Mouse (Mus musculus) neural tube, embryonic 15.5 days (tissue): Measurements from ENCODE around the gene Bicra. TPM values are rescaled to one million over a fixed set of nuclear protein-coding genes. Genes with fewer than 3 reads are reported as not detected.

ENCODE experiments used
- ATAC-seq: fragments of 200-750 bp; cut with Nextera tagmentation; 2 replicates; pipeline ENCODE4 v1.8.0; 2017; ENCODE audit warnings: mild to moderate bottlenecking, moderate TSS enrichment, moderate library complexity; ENCODE audit not compliant: low FRiP score
- H3K27ac ChIP-seq: fragments of 300-500 bp; sonication (generic); replicated peaks from 2 replicates; pipeline ENCODE4 v1.5.1; 2015; ENCODE audit warnings: mild to moderate bottlenecking, inconsistent platforms
- H3K27me3 ChIP-seq: fragments of 300-500 bp; sonication (generic); replicated peaks from 2 replicates; pipeline ENCODE4 v1.6.1; 2015; ENCODE audit warnings: inconsistent platforms
- H3K36me3 ChIP-seq: fragments of 300-500 bp; sonication (generic); 2 replicates; pipeline ENCODE4 v1.6.1; 2015; ENCODE audit warnings: inconsistent platforms
- H3K4me1 ChIP-seq: fragments of 300-500 bp; sonication (generic); 2 replicates; pipeline ENCODE4 v1.6.1; 2015; ENCODE audit warnings: inconsistent platforms
- H3K4me2 ChIP-seq: fragments of 300-500 bp; sonication (generic); 2 replicates; pipeline ENCODE4 v1.6.1; 2015; ENCODE audit warnings: inconsistent platforms, mild to moderate bottlenecking, moderate library complexity
- H3K4me3 ChIP-seq: fragments of 300-500 bp; sonication (generic); replicated peaks from 2 replicates; pipeline ENCODE4 v1.5.1; 2015; ENCODE audit warnings: mild to moderate bottlenecking, inconsistent platforms
- H3K9ac ChIP-seq: fragments of 300-500 bp; sonication (generic); replicated peaks from 2 replicates; pipeline ENCODE4 v1.6.1; 2015; ENCODE audit warnings: mild to moderate bottlenecking, inconsistent platforms
- H3K9me3 ChIP-seq: fragments of 300-500 bp; sonication (generic); replicated peaks from 2 replicates; pipeline ENCODE4 v1.6.1; 2016; ENCODE audit warnings: inconsistent platforms
- WGBS: fragments of 180-500 bp; shearing (Covaris S2); methylation state at CpG from one replicate; pipeline ENCODE4 v1.1.7; 2015; ENCODE audit warnings: mixed read lengths; 5-methylcytosine and 5-hydroxymethylcytosine counted together
- polyA plus RNA-seq: library from polyadenylated mRNA; unstranded; fragments of >200 nt; fragmentation: Nextera tagmentation; extraction: Ambion mirVana; gene quantifications from 2 replicates; pipeline ENCODE4 v1.2.1, GENCODE M21; 2015

Gene Bicra
- polyA plus RNA-seq, 1 experiment from 2014 or later = 6.6 TPM

DNA sequence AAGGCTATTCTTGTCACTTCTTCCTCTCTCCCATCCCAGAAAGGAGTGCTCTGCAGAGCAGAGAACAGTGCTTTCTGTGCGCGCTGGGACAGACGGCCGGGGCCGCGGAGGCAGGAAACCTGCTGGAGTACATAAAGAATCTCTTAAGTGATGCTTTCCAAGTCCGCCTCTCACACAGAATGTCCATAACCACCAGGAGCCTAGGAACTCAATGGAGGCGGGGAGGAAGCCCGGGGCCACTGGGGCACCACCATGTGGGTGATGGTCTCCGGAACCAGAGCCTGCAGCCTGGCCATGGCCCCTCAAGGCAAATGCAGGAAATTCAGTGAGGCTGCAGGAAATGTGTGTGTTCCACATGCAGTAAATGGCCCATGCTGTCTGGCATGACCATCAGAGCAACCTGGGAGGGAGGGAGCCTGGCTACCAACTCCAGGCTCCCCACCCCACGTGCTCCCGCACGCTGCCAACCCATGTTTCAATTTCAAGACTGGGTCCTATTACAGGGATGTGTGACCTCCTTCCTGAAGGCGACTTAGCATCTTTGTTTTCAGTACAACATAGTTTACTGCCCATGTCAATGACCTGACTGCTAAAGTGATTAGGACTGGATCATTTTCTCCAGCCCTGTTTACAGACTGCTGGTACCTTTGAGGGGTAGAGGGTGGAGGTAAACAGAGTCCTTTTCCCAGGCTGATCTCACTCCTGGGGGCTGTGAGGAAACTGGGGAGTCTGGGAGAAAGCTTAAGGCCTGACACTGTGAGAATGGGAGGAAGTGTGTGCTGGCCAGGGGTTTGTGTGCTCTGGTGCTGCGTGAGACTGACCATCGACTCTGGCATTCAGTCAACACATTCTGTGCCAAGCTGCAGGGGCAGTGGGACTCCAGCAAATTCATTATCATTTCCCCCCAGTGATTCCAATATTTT lies 114.0 kb downstream of the Bicra start:
- Histone ChIP-seq H3K27ac (no peak overlapping the region), H3K9ac (no peak overlapping the region), H3K36me3 (peaks cover 34% of the 10 kb centered on the region), H3K4me2 (no peak overlapping the region), H3K9me3 (no peaks in the 10 kb centered on the region), H3K27me3 (no peaks in the 10 kb centered on the region), H3K4me3 (no peak overlapping the region), H3K4me1 (no peaks in the 10 kb centered on the region)
- ATAC-seq = no peak
- 60% methylated on average over 16 of the region's 16 CpGs for WGBS

DNA sequence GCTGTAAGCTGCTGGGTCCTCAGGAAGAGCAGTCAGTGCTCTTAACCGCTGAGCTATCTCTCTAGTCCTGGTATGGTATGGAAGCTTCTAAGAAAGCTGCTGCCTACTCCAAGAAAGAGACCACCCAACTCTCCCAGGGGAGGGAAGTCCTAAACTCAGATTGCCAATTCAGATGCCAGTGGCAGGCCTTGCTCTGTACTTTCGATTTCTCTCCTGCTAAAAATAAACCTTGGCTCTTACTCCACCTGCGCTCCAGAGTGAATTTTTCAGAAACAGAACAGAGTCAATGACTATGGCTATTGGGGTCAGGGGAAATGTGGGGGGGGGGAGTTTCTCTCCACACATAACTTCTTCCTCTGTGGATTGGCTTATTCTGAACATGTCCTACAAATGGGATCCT lies 116.1 kb downstream of the Bicra start:
- H3K9me3 ChIP-seq = no peaks in the 10 kb centered on the region
- peaks cover 13% of the 10 kb centered on the region for H3K36me3 ChIP-seq
- no peak for ATAC-seq
- no peaks in the 10 kb centered on the region for H3K27me3 ChIP-seq
- H3K4me2 ChIP-seq = no peak overlapping the region
- WGBS = 82% methylated on average over 3 of the region's 3 CpGs
- no peaks in the 10 kb centered on the region for H3K4me1 ChIP-seq
- no peak overlapping the region for H3K27ac ChIP-seq
- H3K4me3 ChIP-seq = no peak overlapping the region
- no peak overlapping the region for H3K9ac ChIP-seq

DNA sequence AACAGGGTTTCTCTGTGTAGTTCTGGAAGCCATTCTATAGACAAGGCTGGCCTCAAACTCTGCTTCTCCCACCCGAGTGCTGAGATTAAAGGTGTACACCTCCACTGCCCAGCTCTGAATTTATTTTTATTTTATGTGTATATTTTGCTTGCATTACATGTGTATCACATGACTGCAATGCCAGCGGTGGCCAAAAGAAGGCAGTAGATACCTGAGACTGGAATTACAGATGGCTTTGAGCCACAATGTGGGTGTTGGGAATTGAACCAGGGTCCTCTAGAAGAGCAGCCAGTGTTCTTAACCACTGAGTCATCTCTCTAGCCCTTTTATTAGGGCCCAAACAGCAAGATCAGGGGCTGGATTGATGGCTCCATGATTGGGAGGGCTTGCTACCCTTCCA lies 117.2 kb downstream of the Bicra start:
- Histone ChIP-seq H3K27me3 (no peaks in the 10 kb centered on the region), H3K4me3 (no peak overlapping the region), H3K9me3 (no peaks in the 10 kb centered on the region), H3K36me3 (0 out of 2 replicates have a peak, but pooled peaks cover 3% of the 10 kb centered on the region), H3K9ac (no peak overlapping the region), H3K4me1 (no peaks in the 10 kb centered on the region), H3K27ac (no peak overlapping the region), H3K4me2 (no peak overlapping the region)
- ATAC-seq = no peak
- 67% methylated on average over 2 of the region's 2 CpGs for WGBS

DNA sequence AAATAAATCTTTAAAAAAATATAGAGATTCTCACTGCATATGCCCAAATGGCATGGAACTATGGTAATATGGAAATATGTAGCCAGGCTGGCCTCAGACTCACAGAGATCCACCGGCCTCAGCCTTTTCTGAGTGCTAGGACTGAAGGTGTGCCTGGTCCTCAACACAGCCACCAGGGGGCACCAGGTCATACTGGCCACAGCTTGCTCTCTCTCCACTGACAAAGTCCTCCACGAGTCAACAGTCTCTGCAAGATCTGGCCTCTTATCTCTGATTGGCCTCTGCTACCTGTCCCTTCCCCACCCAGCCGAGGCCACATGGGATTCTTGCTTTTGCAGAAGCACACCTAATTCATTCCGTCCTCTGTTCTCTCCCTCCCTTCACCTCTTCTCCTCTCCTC lies 117.8 kb downstream of the Bicra start:
- Histone ChIP-seq H3K4me1 (no peaks in the 10 kb centered on the region), H3K27ac (no peak overlapping the region), H3K9me3 (no peaks in the 10 kb centered on the region), H3K27me3 (no peaks in the 10 kb centered on the region), H3K36me3 (no peaks in the 10 kb centered on the region), H3K4me3 (no peak overlapping the region), H3K4me2 (no peak overlapping the region), H3K9ac (no peak overlapping the region)
- no peak; the same call in 1 of the 2 replicates for ATAC-seq
- WGBS = 40% methylated on average over 4 of the region's 4 CpGs

DNA sequence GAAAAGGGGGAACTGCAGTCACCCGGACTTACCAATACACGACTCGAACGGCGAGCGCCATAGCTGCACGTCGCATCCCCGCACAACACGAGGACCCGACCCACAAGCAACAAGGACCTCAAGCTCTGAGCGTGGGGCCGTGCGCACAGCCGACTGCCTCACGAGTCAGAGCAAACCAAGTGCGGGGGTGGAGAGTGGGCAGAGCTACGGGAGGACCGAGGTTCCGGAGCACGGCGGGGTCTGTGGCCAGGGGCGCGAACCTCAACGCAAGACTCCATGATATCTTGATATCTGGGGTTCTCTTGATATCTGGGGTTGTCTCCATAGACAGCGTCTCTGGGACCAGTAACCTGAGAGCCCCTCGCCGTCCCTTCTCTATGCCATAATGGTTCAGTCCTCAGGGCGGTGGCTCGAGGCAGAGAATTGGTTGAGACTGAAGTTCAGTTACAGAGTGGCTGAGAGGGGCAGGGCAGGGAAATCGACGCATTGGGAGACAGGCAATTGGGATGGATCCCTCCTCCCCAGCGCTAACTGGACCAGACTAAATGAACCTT lies 125.4 kb downstream of the Bicra start, which contains the start of gene Selenow:
Gene Selenow, minus strand, starts transcription at position 183 of the 554 bp plus-strand sequence.
- ATAC-seq = peak; percentile 96
- Histone ChIP-seq H3K27ac (peak within 1 kb of the TSS; percentile 95), H3K27me3 (no peaks in the 10 kb centered on the region), H3K4me2 (peak within 1 kb of the TSS; percentile 88), H3K36me3 (peaks cover 24% of the 10 kb centered on the region), H3K9ac (peak within 1 kb of the TSS; percentile 87), H3K4me3 (peak within 1 kb of the TSS; percentile 76), H3K4me1 (peaks cover 27% of the 10 kb centered on the region), H3K9me3 (no peaks in the 10 kb centered on the region)
- under 1% methylated on average over 33 of the region's 33 CpGs for WGBS

DNA sequence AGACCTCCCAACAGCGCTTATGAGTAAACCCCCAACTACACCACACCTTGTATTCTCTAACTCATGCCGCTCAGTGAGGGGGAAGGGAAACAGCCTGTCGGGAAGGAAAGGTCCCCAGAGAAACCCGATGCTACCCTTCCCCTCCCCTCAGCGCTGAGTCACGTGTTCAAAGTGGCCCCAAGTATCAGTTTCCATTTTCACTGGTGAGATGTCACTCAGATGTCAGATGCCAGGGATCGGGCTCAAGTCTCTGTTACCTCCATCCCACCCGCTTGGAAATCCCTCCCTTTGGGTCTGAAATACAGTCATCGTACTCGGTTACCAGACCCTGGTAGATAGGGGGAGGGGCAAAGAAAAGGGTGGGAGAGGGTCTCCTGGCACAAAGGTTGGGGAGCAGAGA lies 125.9 kb downstream of the Bicra start:
- Histone ChIP-seq H3K4me1 (peaks cover 27% of the 10 kb centered on the region), H3K9me3 (no peaks in the 10 kb centered on the region), H3K36me3 (peaks cover 28% of the 10 kb centered on the region), H3K9ac (peak overlapping the region; percentile 87), H3K4me2 (peak overlapping the region; percentile 88), H3K27me3 (no peaks in the 10 kb centered on the region), H3K27ac (peak overlapping the region; percentile 95), H3K4me3 (peak overlapping the region; percentile 76)
- ATAC-seq = peak; percentile 57
- 0% methylated on average over 10 of the region's 10 CpGs for WGBS

Other genes with a start within 250 kb of the Bicra start
- not detected in 2 replicates for gene Obox6, start 208.2 kb downstream of the Bicra start, polyA plus RNA-seq
- gene Crx, start 168.0 kb downstream of the Bicra start, polyA plus RNA-seq = not detected in 2 replicates
- not detected in 2 replicates for gene Crxos, start 165.3 kb downstream of the Bicra start, polyA plus RNA-seq
- 1,268 and 1,471 TPM in 2 replicates for gene Selenow, start 125.5 kb downstream of the Bicra start, polyA plus RNA-seq
- 108 and 127 TPM in 2 replicates for gene Nop53, start 101.8 kb downstream of the Bicra start, polyA plus RNA-seq
- gene Ehd2, start 80.4 kb downstream of the Bicra start, polyA plus RNA-seq = 9.2 and 14.8 TPM in 2 replicates
- gene Zfp541, start 13.9 kb upstream of the Bicra start, polyA plus RNA-seq = 0.15 and 0.17 TPM in 2 replicates
- 236 and 238 TPM in 2 replicates for gene Napa, start 50.5 kb upstream of the Bicra start, polyA plus RNA-seq
- gene Kptn, start 72.0 kb upstream of the Bicra start, polyA plus RNA-seq = 45.8 and 48.1 TPM in 2 replicates
- gene Slc8a2, start 81.9 kb upstream of the Bicra start, polyA plus RNA-seq = 1.2 and 1.4 TPM in 2 replicates
- gene Meis3, start 127.2 kb upstream of the Bicra start, polyA plus RNA-seq = 104 and 126 TPM in 2 replicates
- 12.2 and 13.2 TPM in 2 replicates for gene Dhx34, start 174.1 kb upstream of the Bicra start, polyA plus RNA-seq
- gene C5ar2, start 196.2 kb upstream of the Bicra start, polyA plus RNA-seq = 0.10 and 0.22 TPM in 2 replicates
- 1.7 and 2.7 TPM in 2 replicates for gene C5ar1, start 211.6 kb upstream of the Bicra start, polyA plus RNA-seq
- 56.4 and 66.4 TPM in 2 replicates for gene Inafm1, start 225.7 kb upstream of the Bicra start, polyA plus RNA-seq
- 23.3 and 24.5 TPM in 2 replicates for gene Ccdc9, start 238.9 kb upstream of the Bicra start, polyA plus RNA-seq